11 mouse cellular contexts compared by ENCODE assay signal in genomic region chr7:112204380-112204963, GRCm38 (mm10). TPM values are rescaled to one million over a fixed set of nuclear protein-coding genes. Genes with fewer than 3 reads are reported as not detected.
DNase-seq lines count a peak whose midpoint lies in the region; ATAC-seq and TF ChIP-seq lines count a peak whose summit lies in the region.
"Had no signal": no experiment of that assay in that cellular context is flagged by ENCODE, and none has a peak within 500 bp of the region (broad histone marks: within the 10 kb centered on the region; RNA-seq: fewer than 3 reads in every experiment).

No protein-coding gene starts in this region.

- no peaks in the 10 kb centered on the region for H3K27me3 ChIP-seq in forebrain, embryonic 10.5 days (ENCODE audit: poor library complexity, severe bottlenecking)
- H3K27me3 ChIP-seq in forebrain, postnatal 0 days (ENCODE audit: insufficient read depth, low read length) = no peaks in the 10 kb centered on the region
- H3K27me3 ChIP-seq in lung, embryonic 15.5 days = no peaks in the 10 kb centered on the region
- H3K27me3 ChIP-seq: forebrain, embryonic 13.5 days had no signal

- H3K4me3 ChIP-seq in forebrain, embryonic 10.5 days = no peak overlapping the region
- no peak overlapping the region for H3K4me3 ChIP-seq in forebrain, postnatal 0 days (ENCODE audit: low read depth, low read length)
- no peak overlapping the region for H3K4me3 ChIP-seq in lung, embryonic 15.5 days
- no peak overlapping the region for H3K4me3 ChIP-seq in olfactory bulb, adult 2 months (ENCODE audit: insufficient read depth, low read depth, low read length)
- H3K4me3 ChIP-seq: forebrain, embryonic 13.5 days had no signal

- no peak overlapping the region for H3K9ac ChIP-seq in forebrain, postnatal 0 days
- no peak overlapping the region for H3K9ac ChIP-seq in lung, embryonic 15.5 days
- H3K9ac ChIP-seq: forebrain, embryonic 13.5 days had no signal

- no peak for ATAC-seq in forebrain, postnatal 0 days
- no peak for ATAC-seq in lung, embryonic 15.5 days (ENCODE audit: borderline replicate concordance, extremely low read depth, low FRiP score, low TSS enrichment)
- ATAC-seq: forebrain, embryonic 13.5 days had no signal

- no peak for TF ChIP-seq CTCF in forebrain, postnatal 0 days (IDR thresholded peaks at IDR 0.05; ENCODE audit: low read depth)
- no peak for TF ChIP-seq CTCF in olfactory bulb, adult 2 months (IDR thresholded peaks at IDR 0.05; ENCODE audit: insufficient read depth, low read depth, low read length)

- peaks cover 12% of the 10 kb centered on the region for H3K4me1 ChIP-seq in forebrain, embryonic 10.5 days
- no peaks in the 10 kb centered on the region for H3K4me1 ChIP-seq in forebrain, postnatal 0 days (ENCODE audit: insufficient read depth)
- peaks cover 22% of the 10 kb centered on the region for H3K4me1 ChIP-seq in lung, embryonic 15.5 days
- H3K4me1 ChIP-seq in olfactory bulb, adult 2 months (ENCODE audit: control insufficient read depth, insufficient read depth, low read length) = peaks cover 51% of the 10 kb centered on the region
- H3K4me1 ChIP-seq: forebrain, embryonic 13.5 days had no signal

- no peak overlapping the region for H3K4me2 ChIP-seq in forebrain, postnatal 0 days (ENCODE audit: low read depth)
- no peak overlapping the region for H3K4me2 ChIP-seq in lung, embryonic 15.5 days
- H3K4me2 ChIP-seq: forebrain, embryonic 13.5 days had no signal

- WGBS in forebrain, embryonic 10.5 days = 75% methylated on average over 6 of the region's 6 CpGs
- WGBS in forebrain, postnatal 0 days = 62% methylated on average over 6 of the region's 6 CpGs
- 28% methylated on average over 6 of the region's 6 CpGs for WGBS in lung, embryonic 15.5 days
- WGBS in olfactory bulb, adult 2 months = 30% methylated on average over 6 of the region's 6 CpGs

- H3K9me3 ChIP-seq in forebrain, embryonic 10.5 days = peaks cover 5% of the 10 kb centered on the region; the same call in 1 of the 2 replicates
- no peaks in the 10 kb centered on the region for H3K9me3 ChIP-seq in forebrain, postnatal 0 days (ENCODE audit: low read length)
- no peaks in the 10 kb centered on the region for H3K9me3 ChIP-seq in lung, embryonic 15.5 days
- H3K9me3 ChIP-seq: forebrain, embryonic 13.5 days had no signal

- peak overlapping the region; percentile 27; the same call in 1 of the 2 replicates for H3K27ac ChIP-seq in forebrain, embryonic 10.5 days
- H3K27ac ChIP-seq in forebrain, postnatal 0 days (ENCODE audit: low read depth, low read length) = no peak overlapping the region
- peak overlapping the region; percentile 49 for H3K27ac ChIP-seq in lung, embryonic 15.5 days
- H3K27ac ChIP-seq in olfactory bulb, adult 2 months (ENCODE audit: insufficient read depth, low read depth, low read length) = peak overlapping the region; percentile 86
- H3K27ac ChIP-seq: forebrain, embryonic 13.5 days had no signal

- DNase-seq in forebrain, embryonic 10.5 days (ENCODE audit: extremely low spot score, low spot score) = no peak
- DNase-seq in forebrain, postnatal 0 days = no peak
- no peak for DNase-seq in lung, postnatal 36 days
- peak; percentile 64 to 84 for DNase-seq in heart, adult 9 months (ENCODE audit: low spot score in 2 of 2)
- no peak for DNase-seq in urinary bladder, postnatal 36 days (ENCODE audit: low spot score in 2 of 2)
- no peak for DNase-seq in urinary bladder, postnatal 14 days (ENCODE audit: low spot score)
- DNase-seq: kidney, postnatal 14 days; lung, postnatal 14 days had no signal

- no peaks in the 10 kb centered on the region for H3K36me3 ChIP-seq in forebrain, embryonic 10.5 days (replicated peaks)
- H3K36me3 ChIP-seq in forebrain, postnatal 0 days (ENCODE audit: insufficient read depth) = no peaks in the 10 kb centered on the region
- H3K36me3 ChIP-seq in lung, embryonic 15.5 days = no peaks in the 10 kb centered on the region

- TF ChIP-seq POLR2A in olfactory bulb, adult 2 months (IDR thresholded peaks at IDR 0.05; ENCODE audit: insufficient read depth, low read depth, low read length) = no peak

RNA-seq across cellular contexts. Expression of gene Mical2, which starts 21.2 kb away (rescaled TPM):
- 0.87 and 0.88 TPM in 2 replicates for polyA plus RNA-seq in forebrain, embryonic 10.5 days (2016; fragmentation: Nextera tagmentation; extraction: Ambion mirVana)
- 28.6 and 29.0 TPM in 2 replicates for total RNA-seq in forebrain, postnatal 0 days (2014; rRNA removed)
- 16.3 and 18.3 TPM in 2 replicates for polyA plus RNA-seq in forebrain, postnatal 0 days (2015; fragmentation: Nextera tagmentation; extraction: Ambion mirVana)
- polyA plus RNA-seq in lung, embryonic 15.5 days (2015; fragmentation: Nextera tagmentation; extraction: Ambion mirVana) = 20.7 and 22.8 TPM in 2 replicates
- polyA plus RNA-seq in olfactory bulb, adult 2 months (2012; ENCODE audit: insufficient read depth, insufficient read length, low replicate concordance, missing spikeins) = 155 TPM in 1 of 2 replicates, not detected in the other

RNA-seq across cellular contexts. Expression of gene Dkk3, which starts 45.6 kb away (rescaled TPM):
- 14.3 and 15.0 TPM in 2 replicates for polyA plus RNA-seq in forebrain, embryonic 10.5 days (2016; fragmentation: Nextera tagmentation; extraction: Ambion mirVana)
- 50.8 and 53.8 TPM in 2 replicates for total RNA-seq in forebrain, postnatal 0 days (2014; rRNA removed)
- 48.1 and 49.9 TPM in 2 replicates for polyA plus RNA-seq in forebrain, postnatal 0 days (2015; fragmentation: Nextera tagmentation; extraction: Ambion mirVana)
- 39.1 and 44.2 TPM in 2 replicates for polyA plus RNA-seq in lung, embryonic 15.5 days (2015; fragmentation: Nextera tagmentation; extraction: Ambion mirVana)
- not detected in 2 replicates for polyA plus RNA-seq in olfactory bulb, adult 2 months (2012; ENCODE audit: insufficient read depth, insufficient read length, low replicate concordance, missing spikeins)

Comparison
In these comparisons a context has a peak if more than half of its experiments do, and no peak if none do; other contexts are left out.
1. DNase-seq: peak in heart, adult 9 months (2 of 2); none in forebrain, embryonic 10.5 days (single experiment), forebrain, postnatal 0 days (single experiment), lung, postnatal 36 days (single experiment), urinary bladder, postnatal 36 days (0 of 2) and urinary bladder, postnatal 14 days (single experiment).
2. RNA of gene Dkk3, which starts 45.6 kb away (polyA plus RNA-seq): 48.1 to 49.9 TPM in forebrain, postnatal 0 days, 39.1 to 44.2 TPM in lung, embryonic 15.5 days and 14.3 to 15.0 TPM in forebrain, embryonic 10.5 days; not detected in olfactory bulb, adult 2 months; every median in the first group is over 10 times any median in the second.